Mouse (Mus musculus) MEL (cell line): ENCODE measurements around the gene Olfr1426.

Experiments used
- CHD2 ChIP-seq: IDR thresholded peaks from 2 replicates; pipeline ENCODE4 v1.6.1; 2011; ENCODE audit warnings: low read length, improper control_type of control experiment
- CTCF ChIP-seq, 3 experiments: IDR thresholded peaks in 2 of 3; conservative IDR thresholded peaks in 1 of 3; 2 replicates each; pipeline ENCODE4 v1.5.1; 2011 to 2012; ENCODE audit warnings: low read length in 3 of 3, low read depth in 2 of 3, mild to moderate bottlenecking in 2 of 3, improper control_type of control experiment in 1 of 3, inconsistent platforms in 1 of 3, mixed read lengths in 1 of 3, moderate library complexity in 1 of 3; ENCODE audit not compliant: control insufficient read depth in 1 of 3, insufficient read depth in 1 of 3, poor library complexity in 1 of 3, severe bottlenecking in 1 of 3
- E2F4 ChIP-seq: IDR thresholded peaks from 2 replicates; pipeline ENCODE4 v1.6.1; 2011; ENCODE audit warnings: low read depth, low read length, improper control_type of control experiment, borderline replicate concordance
- ELF1 ChIP-seq: IDR thresholded peaks from 2 replicates; pipeline ENCODE4 v1.6.1; 2014; ENCODE audit warnings: low read depth, mild to moderate bottlenecking, inconsistent platforms, low read length, improper control_type of control experiment, moderate library complexity
- MAX ChIP-seq: IDR thresholded peaks from 2 replicates; pipeline ENCODE4 v1.6.1; 2011; ENCODE audit warnings: low read length, improper control_type of control experiment
- MEF2A ChIP-seq: IDR thresholded peaks from 2 replicates; pipeline ENCODE4 v1.6.1; 2014; ENCODE audit warnings: low read depth, mild to moderate bottlenecking, inconsistent platforms, low read length, improper control_type of control experiment; ENCODE audit not compliant: poor library complexity, insufficient replicate concordance, severe bottlenecking; ENCODE audit errors: extremely low read depth
- POLR2A ChIP-seq, 2 experiments: IDR thresholded peaks; 2 replicates each; pipeline ENCODE4 v1.6.1; 2011 to 2012; ENCODE audit warnings: low read length in 2 of 2, mild to moderate bottlenecking in 2 of 2, control low read depth in 1 of 2, improper control_type of control experiment in 1 of 2, low read depth in 1 of 2, moderate library complexity in 1 of 2; ENCODE audit not compliant: control insufficient read depth in 1 of 2, insufficient read depth in 1 of 2, poor library complexity in 1 of 2
- POLR2AphosphoS5 ChIP-seq: IDR thresholded peaks from 2 replicates; pipeline ENCODE4 v1.6.1; 2012; ENCODE audit warnings: low read depth, borderline replicate concordance, mild to moderate bottlenecking, inconsistent platforms, low read length, moderate library complexity, mixed read lengths
- RAD21 ChIP-seq: IDR thresholded peaks from 2 replicates; pipeline ENCODE4 v1.6.1; 2011; ENCODE audit warnings: mild to moderate bottlenecking, low read depth, low read length, improper control_type of control experiment
- ZNF384 ChIP-seq: IDR thresholded peaks from 2 replicates; pipeline ENCODE4 v1.6.1; 2012; ENCODE audit warnings: low read depth, mild to moderate bottlenecking, inconsistent platforms, low read length, improper control_type of control experiment

DNA sequence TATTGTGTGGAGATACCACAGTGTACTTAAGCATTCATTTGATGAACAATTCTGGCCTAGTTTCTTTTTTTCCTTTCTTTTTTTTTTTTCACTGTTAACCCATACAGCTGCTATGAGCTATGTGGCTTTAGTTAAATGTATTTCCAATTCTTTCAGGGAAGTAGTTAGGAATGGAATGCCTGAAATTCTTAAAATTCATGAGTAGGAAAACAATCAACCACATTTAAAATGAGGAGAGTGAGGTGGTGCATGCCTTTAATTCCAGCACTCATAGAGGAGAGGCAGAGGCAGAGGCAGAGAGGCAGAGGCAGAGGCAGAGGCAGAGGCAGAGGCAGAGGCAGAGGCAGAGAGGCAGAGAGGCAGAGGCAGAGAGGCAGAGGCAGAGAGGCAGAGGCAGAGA, 54.1 kb downstream of the Olfr1426 start:
- no peak for TF ChIP-seq MAX
- no peak for TF ChIP-seq E2F4
- no peak for TF ChIP-seq CTCF (IDR thresholded peaks at IDR 0.05 in 2 of 3, conservative IDR thresholded peaks at IDR 0.05 in 1 of 3; ENCODE audit: control insufficient read depth in 1 of 3, insufficient read depth in 1 of 3, low read depth in 2 of 3, low read length in 3 of 3, poor library complexity in 1 of 3, severe bottlenecking in 1 of 3)
- no peak for TF ChIP-seq RAD21
- no peak for TF ChIP-seq POLR2A (IDR thresholded peaks at IDR 0.05; ENCODE audit: control insufficient read depth in 1 of 2, insufficient read depth in 1 of 2, low read depth in 1 of 2, low read length in 2 of 2, poor library complexity in 1 of 2)
- TF ChIP-seq CHD2 = no peak
- TF ChIP-seq ELF1 = no peak
- TF ChIP-seq POLR2AphosphoS5 = no peak
- TF ChIP-seq ZNF384 = no peak
- no peak for TF ChIP-seq MEF2A
